Mouse (Mus musculus) CH12.LX (cell line): ENCODE data around the gene Otor. TPM values are rescaled to one million over a fixed set of nuclear protein-coding genes. Genes with fewer than 3 reads are reported as not detected.

Experiments
- DNase-seq: peaks from one replicate; pipeline ENCODE4 v3.0.0-alpha.2; 2013; ENCODE audit errors: extremely low read depth
- H3K27ac ChIP-seq: 2 replicates; pipeline ENCODE4 v1.5.1; 2012; ENCODE audit warnings: low read depth, mild to moderate bottlenecking, control low read depth, moderate library complexity; ENCODE audit not compliant: insufficient read depth
- H3K27me3 ChIP-seq: replicated peaks from 2 replicates; pipeline ENCODE3; 2012; ENCODE audit warnings: inconsistent platforms
- H3K36me3 ChIP-seq, 2 experiments: replicated peaks in 1 of 2; 2 replicates each; pipeline versions ENCODE3 to v1.6.1; 2012; ENCODE audit warnings: inconsistent platforms in 1 of 2, low read length in 1 of 2, mild to moderate bottlenecking in 1 of 2, mixed read lengths in 1 of 2, moderate library complexity in 1 of 2; ENCODE audit not compliant: control insufficient read depth in 1 of 2, insufficient read depth in 1 of 2
- H3K4me1 ChIP-seq, 2 experiments: 2 replicates each; pipeline ENCODE4 v1.6.1; 2012; ENCODE audit warnings: inconsistent platforms in 1 of 2, moderate library complexity in 1 of 2; ENCODE audit not compliant: insufficient read depth in 2 of 2, control insufficient read depth in 1 of 2
- H3K4me2 ChIP-seq: 2 replicates; pipeline ENCODE4 v1.6.1; 2012; ENCODE audit warnings: low read depth, mild to moderate bottlenecking, control low read depth; ENCODE audit not compliant: poor library complexity, insufficient read depth, severe bottlenecking
- H3K4me3 ChIP-seq, 3 experiments: fragments of 150-350 bp in 1 of 3; sonication (generic) in 1 of 3; replicated peaks in 1 of 3; 2 replicates each; pipeline versions ENCODE3 to v1.5.1; 2011 to 2012; ENCODE audit warnings: low read depth in 2 of 3, low read length in 2 of 3, mild to moderate bottlenecking in 2 of 3, moderate library complexity in 2 of 3, control low read depth in 1 of 3, improper control_type of control experiment in 1 of 3, inconsistent platforms in 1 of 3, mixed read lengths in 1 of 3; ENCODE audit not compliant: poor library complexity in 1 of 3
- H3K79me2 ChIP-seq: replicated peaks from 2 replicates; pipeline ENCODE4 v1.6.1; 2012; ENCODE audit warnings: mild to moderate bottlenecking, moderate library complexity; ENCODE audit not compliant: control insufficient read depth, poor library complexity, insufficient read depth, severe bottlenecking; ENCODE audit errors: extremely low read depth
- H3K9ac ChIP-seq: 2 replicates; pipeline ENCODE4 v1.6.1; 2012; ENCODE audit warnings: low read depth, mild to moderate bottlenecking, control low read depth, moderate library complexity; ENCODE audit not compliant: insufficient read depth
- H3K9me3 ChIP-seq: replicated peaks from 2 replicates; pipeline ENCODE3; 2012; ENCODE audit warnings: low read length, inconsistent platforms, mixed read lengths
- BHLHE40 ChIP-seq: IDR thresholded peaks from 2 replicates; pipeline ENCODE4 v1.6.1; 2011; ENCODE audit warnings: mild to moderate bottlenecking, low read depth, low read length, improper control_type of control experiment
- CHD1 ChIP-seq: IDR thresholded peaks from 2 replicates; pipeline ENCODE4 v1.6.1; 2012; ENCODE audit warnings: low read depth, low read length, improper control_type of control experiment, inconsistent platforms
- CHD2 ChIP-seq: IDR thresholded peaks from 2 replicates; pipeline ENCODE4 v1.6.1; 2011; ENCODE audit warnings: low read length, improper control_type of control experiment
- CTCF ChIP-seq, 2 experiments: IDR thresholded peaks in 1 of 2; conservative IDR thresholded peaks in 1 of 2; 2 replicates each; pipeline ENCODE4 v1.5.1; 2011 to 2012; ENCODE audit warnings: low read depth in 2 of 2, low read length in 2 of 2, improper control_type of control experiment in 1 of 2, inconsistent platforms in 1 of 2, mild to moderate bottlenecking in 1 of 2, moderate library complexity in 1 of 2
- GABPA ChIP-seq: IDR thresholded peaks from 2 replicates; pipeline ENCODE4 v1.6.1; 2012; ENCODE audit warnings: low read depth, low read length, improper control_type of control experiment, inconsistent platforms; ENCODE audit not compliant: insufficient replicate concordance
- IRF4 ChIP-seq: IDR thresholded peaks from 2 replicates; pipeline ENCODE4 v1.6.1; 2014; ENCODE audit warnings: low read depth, mild to moderate bottlenecking, inconsistent platforms, low read length, improper control_type of control experiment
- JUND ChIP-seq: conservative IDR thresholded peaks from 2 replicates; pipeline ENCODE4 v1.6.1; 2011; ENCODE audit warnings: low read depth, low read length, improper control_type of control experiment
- MAZ ChIP-seq: IDR thresholded peaks from 2 replicates; pipeline ENCODE4 v1.6.1; 2012; ENCODE audit warnings: low read depth, mild to moderate bottlenecking, inconsistent platforms, low read length, improper control_type of control experiment, moderate library complexity
- POLR2AphosphoS2 ChIP-seq: IDR thresholded peaks from 2 replicates; pipeline ENCODE4 v1.6.1; 2011; ENCODE audit warnings: low read depth, low read length, improper control_type of control experiment
- RAD21 ChIP-seq: IDR thresholded peaks from 2 replicates; pipeline ENCODE4 v1.6.1; 2011; ENCODE audit warnings: low read depth, mild to moderate bottlenecking, low read length, improper control_type of control experiment, moderate library complexity
- RCOR1 ChIP-seq: conservative IDR thresholded peaks from 2 replicates; pipeline ENCODE4 v1.6.1; 2012; ENCODE audit warnings: low read depth, mild to moderate bottlenecking, inconsistent platforms, low read length, improper control_type of control experiment
- TBP ChIP-seq: conservative IDR thresholded peaks from 2 replicates; pipeline ENCODE4 v1.6.1; 2011; ENCODE audit warnings: low read depth, low read length, improper control_type of control experiment
- TCF12 ChIP-seq: IDR thresholded peaks from 2 replicates; pipeline ENCODE4 v1.6.1; 2014; ENCODE audit warnings: low read depth, mild to moderate bottlenecking, inconsistent platforms, low read length, improper control_type of control experiment
- ZMIZ1 ChIP-seq: IDR thresholded peaks from 2 replicates; pipeline ENCODE4 v1.6.1; 2012; ENCODE audit warnings: low read depth, mild to moderate bottlenecking, inconsistent platforms, low read length, improper control_type of control experiment
- ZNF384 ChIP-seq: IDR thresholded peaks from 2 replicates; pipeline ENCODE4 v1.6.1; 2012; ENCODE audit warnings: low read depth, low read length, improper control_type of control experiment, inconsistent platforms
- dilution Hi-C: fragments of 300-500 bp; cut with MboI; formaldehyde crosslinking; loops from 2 replicates; pipeline ENCODE4 v1.14.3; 2020; ENCODE audit warnings: low sequenced_read_pairs; ENCODE audit not compliant: extremely low pct_unique_long_range_greater_than_20kb, extremely low pct_ligation_motif_present
- in situ Hi-C: fragments of 300-500 bp; cut with MboI; formaldehyde crosslinking; loops from 3 replicates; pipeline ENCODE4 v1.14.3; 2019; ENCODE audit warnings: low sequenced_read_pairs, low pct_ligation_motif_present, low pct_unique_long_range_greater_than_20kb, mixed read lengths
- polyA plus RNA-seq: library from polyadenylated mRNA; unstranded; fragments of >175 nt; gene quantifications from 2 replicates; pipeline ENCODE4 v1.2.1, GENCODE M21; 2012; ENCODE audit warnings: low read depth; ENCODE audit not compliant: insufficient read length
- total RNA-seq, 2 experiments: library from RNA; depleted of rRNA; stranded (reverse); fragments of 300-350 nt in 1 of 2; fragments of >200 nt in 1 of 2; gene quantifications; 2 replicates each; pipeline ENCODE4 v1.2.3; 2012 to 2014

Otor gene
- total and polyA plus RNA-seq, 3 experiments, result not detected

DNA sequence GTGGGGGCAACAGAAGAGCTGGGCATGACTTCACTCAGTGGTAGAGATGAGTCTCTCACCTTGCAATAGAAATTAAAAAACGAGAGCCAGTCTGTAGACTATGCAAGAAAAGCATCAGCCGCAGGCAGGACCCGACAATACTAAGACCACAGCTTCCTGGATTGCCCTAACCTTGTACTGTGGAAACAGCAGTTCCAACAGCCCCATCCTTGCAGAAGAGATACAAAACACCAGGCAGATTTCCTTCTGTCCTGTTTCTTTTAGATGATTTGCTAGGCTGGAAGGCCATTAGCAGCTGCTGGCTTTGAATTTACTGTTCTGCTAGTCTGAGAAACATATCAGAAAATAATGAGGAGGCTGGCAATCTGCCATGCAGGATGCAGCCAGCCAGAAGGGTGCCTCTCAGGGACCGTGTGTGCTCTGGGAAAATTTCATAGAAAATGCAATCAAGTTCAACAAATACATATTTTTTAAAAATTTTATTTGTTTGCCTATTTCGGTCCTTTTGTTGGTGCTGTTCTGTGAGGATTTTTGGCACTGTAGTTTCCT lies 52.9 kb downstream of the Otor start:
- no peak overlapping the region for H3K9ac ChIP-seq
- H3K4me3 ChIP-seq, result no peak overlapping the region
- H3K4me2 ChIP-seq, result no peak overlapping the region
- H3K4me1 ChIP-seq, result no peaks in the 10 kb centered on the region
- H3K9me3 ChIP-seq, result no peaks in the 10 kb centered on the region
- no peak for TF ChIP-seq BHLHE40
- TF ChIP-seq GABPA, result no peak
- no peak for TF ChIP-seq CHD2
- TF ChIP-seq CTCF (conservative IDR thresholded peaks at IDR 0.05 in 1 of 2, IDR thresholded peaks at IDR 0.05 in 1 of 2; ENCODE audit: low read depth in 2 of 2, low read length in 2 of 2), result no peak
- TF ChIP-seq MAZ, result no peak
- no peak for TF ChIP-seq TCF12
- no peak for TF ChIP-seq RCOR1
- TF ChIP-seq TBP, result no peak
- TF ChIP-seq ZNF384, result no peak
- no peak for TF ChIP-seq POLR2AphosphoS2
- no peak for TF ChIP-seq RAD21
- no peak for TF ChIP-seq IRF4
- no peak for TF ChIP-seq CHD1
- TF ChIP-seq ZMIZ1, result no peak
- no peak for TF ChIP-seq JUND
- TF ChIP-seq, all 38 proteins: peak for 0
- Histone ChIP-seq H3K27ac (no peak overlapping the region), H3K27me3 (peaks cover 67% of the 10 kb centered on the region), H3K36me3 (no peaks in the 10 kb centered on the region), H3K79me2 (no peaks in the 10 kb centered on the region)
- dilution Hi-C loops, result no loop called here
- no peak for DNase-seq
- in situ Hi-C loops, result no loop called here

Other genes starting within 250 kb of the Otor start
- 7.6 and 9.5 TPM in 2 replicates for gene Kif16b, start 176.9 kb upstream of the Otor start, total RNA-seq (2012; rRNA removed)
- 8.0 and 9.8 TPM in 2 replicates for gene Kif16b, start 176.9 kb upstream of the Otor start, total RNA-seq (2014; rRNA removed)
- gene Kif16b, start 176.9 kb upstream of the Otor start, polyA plus RNA-seq, result 7.5 and 7.8 TPM in 2 replicates
- gene Snrpb2, start 15.4 kb upstream of the Otor start, total RNA-seq (2012; rRNA removed), result 31.0 and 43.4 TPM in 2 replicates
- gene Snrpb2, start 15.4 kb upstream of the Otor start, total RNA-seq (2014; rRNA removed), result 201 and 214 TPM in 2 replicates
- gene Snrpb2, start 15.4 kb upstream of the Otor start, polyA plus RNA-seq, result 116 TPM in 2 replicates